Mouse (Mus musculus): ENCODE data around the gene Edem1.

- no peak for TF ChIP-seq MAZ (IDR thresholded peaks at IDR 0.05; ENCODE audit: low read depth, low read length)
- peak in 1 of 2 experiments; percentile 21; a peak in 1 of 4 replicates for TF ChIP-seq CTCF (conservative IDR thresholded peaks at IDR 0.05 in 1 of 2, IDR thresholded peaks at IDR 0.05 in 1 of 2; ENCODE audit: low read depth in 2 of 2, low read length in 2 of 2)
- no peak for TF ChIP-seq NELFE (IDR thresholded peaks at IDR 0.05; ENCODE audit: low read depth, low read length)
- no peak for TF ChIP-seq SIN3A (IDR thresholded peaks at IDR 0.05; ENCODE audit: low read length)
- no peak for TF ChIP-seq POLR2A (IDR thresholded peaks at IDR 0.05; ENCODE audit: low read depth, low read length)
- TF ChIP-seq ZKSCAN1 (IDR thresholded peaks at IDR 0.05; ENCODE audit: borderline replicate concordance, low read depth, low read length): no peak
- TF ChIP-seq GABPA (IDR thresholded peaks at IDR 0.05; ENCODE audit: insufficient replicate concordance, low read depth, low read length): no peak
- TF ChIP-seq POLR2AphosphoS2 (IDR thresholded peaks at IDR 0.05; ENCODE audit: low read depth, low read length): no peak
- TF ChIP-seq EP300 (IDR thresholded peaks at IDR 0.05; ENCODE audit: low read length): no peak
- no peak for TF ChIP-seq TCF12 (IDR thresholded peaks at IDR 0.05; ENCODE audit: low read depth, low read length)
- no peak for TF ChIP-seq USF1 (IDR thresholded peaks at IDR 0.05; ENCODE audit: low read depth, low read length)
- TF ChIP-seq BHLHE40 (IDR thresholded peaks at IDR 0.05; ENCODE audit: low read depth, low read length): no peak
Observed at GRCm38 (mm10) chr6:108796706-108797105, 31.7 kb upstream of the Edem1 start.
